Mouse (Mus musculus): ENCODE measurements at regions not wholly inside any gene's neighbourhood (a gene's known extent, or its start where the extent isn't known, plus 50 kb on each side); places are given as distances from the start of the nearest gene placed in this dataset.

- no peaks in the 10 kb centered on the region for H3K9me3 ChIP-seq (ENCODE audit: low read length)
- H3K4me2 ChIP-seq (ENCODE audit: low read depth) = no peak overlapping the region
- no peak overlapping the region for H3K9ac ChIP-seq
- H3K4me3 ChIP-seq (ENCODE audit: low read depth, low read length) = no peak overlapping the region
- no peaks in the 10 kb centered on the region for H3K27me3 ChIP-seq (ENCODE audit: insufficient read depth, low read length)
- DNase-seq (no peak), ATAC-seq (no peak)
- WGBS = 36% methylated on average over 2 of the region's 2 CpGs
- H3K36me3 ChIP-seq (ENCODE audit: insufficient read depth) = no peaks in the 10 kb centered on the region
- H3K27ac ChIP-seq (ENCODE audit: low read depth, low read length) = no peak overlapping the region
- TF ChIP-seq CTCF (IDR thresholded peaks at IDR 0.05; ENCODE audit: low read depth) = no peak
- H3K4me1 ChIP-seq (ENCODE audit: insufficient read depth) = no peaks in the 10 kb centered on the region
Measured at GRCm38 (mm10) chr1:104578123-104578522, 190.2 kb upstream of the Cdh20 start.

- DNase-seq (no peak), ATAC-seq (no peak)
- Histone ChIP-seq H3K4me3 (ENCODE audit: low read depth, low read length) (no peak overlapping the region), H3K27me3 (ENCODE audit: insufficient read depth, low read length) (no peaks in the 10 kb centered on the region), H3K9me3 (ENCODE audit: low read length) (no peaks in the 10 kb centered on the region), H3K4me1 (ENCODE audit: insufficient read depth) (no peaks in the 10 kb centered on the region), H3K4me2 (ENCODE audit: low read depth) (no peak overlapping the region), H3K27ac (ENCODE audit: low read depth, low read length) (no peak overlapping the region), H3K36me3 (ENCODE audit: insufficient read depth) (no peaks in the 10 kb centered on the region), H3K9ac (no peak overlapping the region)
- WGBS = 96% methylated on average over 3 of the region's 3 CpGs
- TF ChIP-seq CTCF (IDR thresholded peaks at IDR 0.05; ENCODE audit: low read depth) = no peak
Measured at GRCm38 (mm10) chr1:104584123-104584522, 184.2 kb upstream of the Cdh20 start.

- 49% methylated on average over 6 of the region's 6 CpGs for WGBS
- H3K36me3 ChIP-seq (ENCODE audit: insufficient read depth) = no peaks in the 10 kb centered on the region
- H3K9me3 ChIP-seq (ENCODE audit: low read length) = no peaks in the 10 kb centered on the region
- H3K4me1 ChIP-seq (ENCODE audit: insufficient read depth) = no peaks in the 10 kb centered on the region
- no peaks in the 10 kb centered on the region for H3K27me3 ChIP-seq (ENCODE audit: insufficient read depth, low read length)
- H3K4me3 ChIP-seq (ENCODE audit: low read depth, low read length) = no peak overlapping the region
- DNase-seq = no peak
- TF ChIP-seq CTCF (IDR thresholded peaks at IDR 0.05; ENCODE audit: low read depth) = no peak
- H3K4me2 ChIP-seq (ENCODE audit: low read depth) = no peak overlapping the region
- H3K27ac ChIP-seq (ENCODE audit: low read depth, low read length) = no peak overlapping the region
- ATAC-seq = no peak
- H3K9ac ChIP-seq = no peak overlapping the region
Measured at GRCm38 (mm10) chr1:104586985-104587384, 181.3 kb upstream of the Cdh20 start.

GRCm38 (mm10) chr1:104605301-104605700 lies 163.0 kb upstream of the Cdh20 start:
- ATAC-seq = no peak
- Histone ChIP-seq H3K9me3 (ENCODE audit: low read length) (no peaks in the 10 kb centered on the region), H3K4me2 (ENCODE audit: low read depth) (no peak overlapping the region), H3K9ac (no peak overlapping the region), H3K4me3 (ENCODE audit: low read depth, low read length) (no peak overlapping the region), H3K27me3 (ENCODE audit: insufficient read depth, low read length) (no peaks in the 10 kb centered on the region; the same call in 1 of the 2 replicates), H3K27ac (ENCODE audit: low read depth, low read length) (no peak overlapping the region), H3K36me3 (ENCODE audit: insufficient read depth) (no peaks in the 10 kb centered on the region), H3K4me1 (ENCODE audit: insufficient read depth) (no peaks in the 10 kb centered on the region)
- WGBS = 88% methylated on average over 3 of the region's 3 CpGs
- no peak for DNase-seq
- no peak for TF ChIP-seq CTCF (IDR thresholded peaks at IDR 0.05; ENCODE audit: low read depth)

- ATAC-seq = no peak
- Histone ChIP-seq H3K27ac (ENCODE audit: low read depth, low read length) (no peak overlapping the region), H3K9me3 (ENCODE audit: low read length) (no peaks in the 10 kb centered on the region), H3K9ac (no peak overlapping the region), H3K4me3 (ENCODE audit: low read depth, low read length) (no peak overlapping the region), H3K27me3 (ENCODE audit: insufficient read depth, low read length) (no peaks in the 10 kb centered on the region; the same call in 1 of the 2 replicates), H3K36me3 (ENCODE audit: insufficient read depth) (no peaks in the 10 kb centered on the region), H3K4me1 (ENCODE audit: insufficient read depth) (no peaks in the 10 kb centered on the region), H3K4me2 (ENCODE audit: low read depth) (no peak overlapping the region)
- WGBS = 41% methylated on average over 6 of the region's 6 CpGs
- no peak for DNase-seq
- no peak for TF ChIP-seq CTCF (IDR thresholded peaks at IDR 0.05; ENCODE audit: low read depth)
Measured at GRCm38 (mm10) chr1:104609409-104609808, 158.9 kb upstream of the Cdh20 start.

- Histone ChIP-seq H3K9me3 (ENCODE audit: low read length) (no peaks in the 10 kb centered on the region), H3K9ac (no peak overlapping the region), H3K4me2 (ENCODE audit: low read depth) (no peak overlapping the region), H3K27ac (ENCODE audit: low read depth, low read length) (no peak overlapping the region), H3K36me3 (ENCODE audit: insufficient read depth) (no peaks in the 10 kb centered on the region), H3K4me3 (ENCODE audit: low read depth, low read length) (no peak overlapping the region), H3K4me1 (ENCODE audit: insufficient read depth) (no peaks in the 10 kb centered on the region), H3K27me3 (ENCODE audit: insufficient read depth, low read length) (no peaks in the 10 kb centered on the region)
- no peak for DNase-seq
- no peak for ATAC-seq
- WGBS = 37% methylated on average over 1 of the region's 1 CpGs
- TF ChIP-seq CTCF (IDR thresholded peaks at IDR 0.05; ENCODE audit: low read depth) = no peak
Measured at GRCm38 (mm10) chr1:104617374-104617773, 151.0 kb upstream of the Cdh20 start.

GRCm38 (mm10) chr1:104619805-104620375 lies 148.4 kb upstream of the Cdh20 start:
- Histone ChIP-seq H3K36me3 (ENCODE audit: insufficient read depth) (no peaks in the 10 kb centered on the region), H3K4me1 (ENCODE audit: insufficient read depth) (no peaks in the 10 kb centered on the region), H3K9ac (no peak overlapping the region), H3K27me3 (ENCODE audit: insufficient read depth, low read length) (no peaks in the 10 kb centered on the region), H3K9me3 (ENCODE audit: low read length) (no peaks in the 10 kb centered on the region), H3K4me2 (ENCODE audit: low read depth) (no peak overlapping the region), H3K27ac (ENCODE audit: low read depth, low read length) (0 out of 2 replicates have a peak overlapping the region, but pooled peaks have one; percentile 5), H3K4me3 (ENCODE audit: low read depth, low read length) (no peak overlapping the region)
- TF ChIP-seq CTCF (IDR thresholded peaks at IDR 0.05; ENCODE audit: low read depth) = no peak
- peak; percentile 17 for DNase-seq
- 20% methylated on average over 2 of the region's 2 CpGs for WGBS
- ATAC-seq = peak; percentile 80; the same call in 1 of the 2 replicates

Measured in forebrain, postnatal 0 days (tissue).